Mouse (Mus musculus) spleen, postnatal 36 days (tissue): ENCODE results near the gene Pon2.
A peak's percentile ranks its signal among the peaks of the same experiment; 100 is the strongest.
"Not testable (repeated sequence)": the region's sequence is repeated elsewhere in the genome, so short reads cannot be mapped to it uniquely, and the experiment has no call there.

ENCODE experiments used
- DNase-seq, 2 experiments: peaks; one replicate each; pipeline ENCODE4 v3.0.0; 2022; ENCODE audit warnings: low spot score in 2 of 2, mixed read lengths in 1 of 2

The Pon2 gene

GRCm38 (mm10) chr6:5298092-5298554 lies at the start of gene Pon2:
Gene Pon2, minus strand, starts transcription at chr6:5298455.
- DNase-seq = peak; percentile 86

- no peak for DNase-seq
Observed at GRCm38 (mm10) chr6:5344255-5344654, 46.0 kb upstream of the Pon2 start.

- not testable (repeated sequence) for DNase-seq
Observed at GRCm38 (mm10) chr6:5339283-5339682, 41.0 kb upstream of the Pon2 start.

- DNase-seq = not testable (repeated sequence)
Observed at GRCm38 (mm10) chr6:5338781-5339180, 40.5 kb upstream of the Pon2 start.

GRCm38 (mm10) chr6:5336016-5336415 lies 37.8 kb upstream of the Pon2 start:
- DNase-seq = not testable (repeated sequence)

- no peak for DNase-seq
Observed at GRCm38 (mm10) chr6:5334021-5334420, 35.8 kb upstream of the Pon2 start.

- DNase-seq = no peak
Observed at GRCm38 (mm10) chr6:5332560-5333150, 34.4 kb upstream of the Pon2 start.

GRCm38 (mm10) chr6:5325122-5325521 lies 26.9 kb upstream of the Pon2 start:
- DNase-seq = no peak

GRCm38 (mm10) chr6:5324101-5324500 lies 25.8 kb upstream of the Pon2 start:
- not testable (repeated sequence) for DNase-seq

- DNase-seq = no peak
Observed at GRCm38 (mm10) chr6:5316630-5317029, 18.4 kb upstream of the Pon2 start.

GRCm38 (mm10) chr6:5315053-5315759 lies 17.0 kb upstream of the Pon2 start:
- DNase-seq = peak; percentile 26 to 34

- DNase-seq = no peak
Observed at GRCm38 (mm10) chr6:5313951-5314590, 15.8 kb upstream of the Pon2 start.

GRCm38 (mm10) chr6:5310491-5310890 lies 12.2 kb upstream of the Pon2 start:
- no peak for DNase-seq

- DNase-seq = no peak
Observed at GRCm38 (mm10) chr6:5309595-5310197, 11.4 kb upstream of the Pon2 start.

GRCm38 (mm10) chr6:5305926-5306325 lies 7.7 kb upstream of the Pon2 start:
- no peak for DNase-seq

GRCm38 (mm10) chr6:5304956-5305355 lies 6.7 kb upstream of the Pon2 start:
- DNase-seq = no peak

- no peak for DNase-seq
Observed at GRCm38 (mm10) chr6:5300629-5301028, 2.4 kb upstream of the Pon2 start.

- no peak for DNase-seq
Observed at GRCm38 (mm10) chr6:5299561-5299960, 1.3 kb upstream of the Pon2 start.

- peak; percentile 74 to 80 for DNase-seq
Observed at GRCm38 (mm10) chr6:5297321-5298091, 749 bp downstream of the Pon2 start.

- DNase-seq = no peak
Observed at GRCm38 (mm10) chr6:5296067-5296466, 2.2 kb downstream of the Pon2 start.

GRCm38 (mm10) chr6:5294659-5295449 lies 3.4 kb downstream of the Pon2 start:
- no peak for DNase-seq
